Mouse (Mus musculus): ENCODE measurements around the gene Ankrd39. TPM values are rescaled to one million over a fixed set of nuclear protein-coding genes. Genes with fewer than 3 reads are reported as not detected.

Gene Ankrd39
- polyA plus RNA-seq, 1 experiment from 2014 or later: 26.0 TPM

DNA sequence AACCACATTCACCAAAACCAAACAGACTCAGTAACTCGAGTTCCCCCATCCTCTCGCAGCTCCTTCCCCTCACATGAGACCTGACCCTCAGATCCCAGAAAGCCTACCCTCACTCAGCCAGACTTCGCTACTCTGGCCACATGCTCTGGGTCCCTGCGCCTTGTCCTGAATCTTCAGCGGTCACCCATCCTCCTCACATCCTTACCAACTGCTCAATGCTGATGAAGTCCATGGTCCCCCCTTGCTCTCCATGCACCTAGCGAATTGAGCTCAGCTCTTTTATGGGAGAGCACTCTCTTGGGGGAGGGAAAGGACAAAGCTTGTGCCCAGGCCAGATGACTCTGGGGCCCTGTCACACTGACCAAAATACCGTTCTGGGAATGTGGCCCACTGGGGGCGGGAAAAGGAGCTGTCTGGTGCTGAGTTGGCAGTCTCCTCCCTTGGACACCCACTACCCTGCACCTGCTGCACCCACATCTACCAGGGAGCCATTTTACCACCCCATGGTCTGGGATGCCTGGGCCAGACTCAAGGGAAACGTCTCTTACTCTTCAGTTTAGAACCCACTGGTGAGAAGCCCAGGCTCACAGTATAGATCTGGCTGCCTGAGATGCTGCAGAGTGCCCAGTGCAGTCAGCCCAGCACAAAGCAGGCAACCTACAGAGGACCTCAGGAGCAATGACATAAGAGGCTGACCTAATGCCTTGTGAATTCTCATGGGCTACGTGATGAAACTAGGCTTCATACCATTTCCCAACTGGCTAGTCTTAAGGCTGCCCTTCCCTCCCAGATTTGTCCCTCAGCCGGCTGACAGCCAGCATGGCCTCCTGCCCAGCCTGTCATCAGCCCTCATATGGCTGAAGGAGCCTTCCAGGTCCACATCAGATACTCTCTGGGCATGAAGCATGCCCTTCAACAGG lies 11.5 kb downstream of the Ankrd39 start:
- H3K4me3 ChIP-seq: no peak overlapping the region
- H3K4me1 ChIP-seq: peaks cover 9% of the 10 kb centered on the region; the same call in 1 of the 2 replicates
- WGBS: 73% methylated on average over 11 of the region's 11 CpGs
- no peak overlapping the region for H3K27ac ChIP-seq
- H3K9ac ChIP-seq: no peak overlapping the region
- no peaks in the 10 kb centered on the region for H3K27me3 ChIP-seq
- no peak for ATAC-seq (ENCODE audit: borderline replicate concordance, extremely low read depth, low FRiP score, low TSS enrichment)
- no peak overlapping the region for H3K4me2 ChIP-seq
- H3K9me3 ChIP-seq: no peaks in the 10 kb centered on the region
- peaks cover 22% of the 10 kb centered on the region for H3K36me3 ChIP-seq

DNA sequence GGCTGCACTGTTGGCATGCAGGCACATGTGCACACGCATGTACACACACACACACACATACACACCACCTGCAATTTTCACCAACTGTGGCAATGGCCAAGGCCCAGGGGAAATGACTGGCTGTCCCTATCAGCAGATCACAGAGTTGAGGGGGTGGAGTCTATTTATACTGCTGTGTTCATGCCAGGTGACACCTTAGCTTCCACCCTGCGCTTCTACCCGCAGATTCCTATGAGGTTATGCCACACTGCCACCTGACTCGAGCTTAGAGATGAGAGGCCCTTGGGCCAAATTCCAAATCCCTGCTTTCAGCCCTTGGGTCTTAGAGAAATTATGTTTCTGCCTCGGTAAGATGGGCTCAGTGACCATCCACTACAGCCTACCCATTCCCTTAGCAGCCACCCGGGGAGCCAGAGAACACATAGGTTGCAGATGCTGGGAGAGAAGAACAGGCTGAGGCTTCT lies 12.6 kb downstream of the Ankrd39 start:
- 62% methylated on average over 6 of the region's 6 CpGs for whole genome bisulfite sequencing
- Histone ChIP-seq H3K4me1 (peaks cover 9% of the 10 kb centered on the region; the same call in 1 of the 2 replicates), H3K27me3 (no peaks in the 10 kb centered on the region), H3K4me3 (no peak overlapping the region), H3K4me2 (no peak overlapping the region), H3K36me3 (peaks cover 12% of the 10 kb centered on the region), H3K9ac (no peak overlapping the region), H3K27ac (no peak overlapping the region), H3K9me3 (no peaks in the 10 kb centered on the region)
- ATAC-seq (ENCODE audit: borderline replicate concordance, extremely low read depth, low FRiP score, low TSS enrichment): no peak

DNA sequence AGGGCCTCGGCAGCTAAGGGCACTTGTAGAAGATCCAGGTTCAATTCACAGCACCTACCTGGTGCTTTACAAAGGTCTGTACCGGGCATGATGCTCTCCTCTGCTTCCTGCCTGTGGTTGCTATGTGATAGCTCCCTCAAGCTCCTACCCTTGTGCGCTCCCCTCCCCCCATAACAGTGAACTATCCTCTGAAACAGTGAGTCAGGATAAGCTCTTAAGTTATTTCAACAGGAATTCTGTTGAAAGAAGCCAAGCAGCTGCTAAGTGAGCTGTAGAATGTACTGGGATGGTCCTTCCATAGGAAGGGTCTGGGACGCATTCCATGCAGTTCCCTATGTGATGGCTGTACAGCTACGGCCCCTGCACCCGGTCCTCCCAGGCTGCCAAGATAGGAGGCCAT lies 13.7 kb downstream of the Ankrd39 start:
- WGBS: 60% methylated on average over 6 of the region's 6 CpGs
- H3K27ac ChIP-seq: peak overlapping the region; percentile 41; the same call in 1 of the 2 replicates
- no peak overlapping the region for H3K9ac ChIP-seq

DNA sequence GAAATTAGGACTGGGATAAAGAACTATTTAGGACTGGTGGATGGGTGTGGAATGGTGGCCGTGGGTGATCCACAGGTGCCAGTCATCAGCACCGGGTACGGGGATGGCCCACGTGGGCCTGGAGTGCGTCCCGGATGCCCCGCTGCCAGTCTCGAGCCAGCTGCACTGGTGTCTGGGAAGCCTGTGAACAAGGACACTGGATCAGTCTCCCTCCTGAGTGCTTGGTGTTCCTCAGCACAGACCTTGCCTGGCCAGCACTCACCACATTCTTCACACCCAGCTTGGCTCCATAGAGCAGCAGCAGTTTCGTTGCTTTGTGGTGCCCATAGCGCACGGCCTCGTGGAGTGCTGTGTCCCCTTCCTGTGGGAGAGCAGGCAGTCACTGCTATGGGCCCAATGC lies 15.8 kb downstream of the Ankrd39 start:
- no peak for ATAC-seq (ENCODE audit: borderline replicate concordance, extremely low read depth, low FRiP score, low TSS enrichment)
- 86% methylated on average over 12 of the region's 12 CpGs for WGBS
- Histone ChIP-seq H3K9ac (no peak overlapping the region), H3K4me1 (peaks cover 9% of the 10 kb centered on the region; the same call in 1 of the 2 replicates), H3K4me3 (no peak overlapping the region), H3K27ac (no peak overlapping the region), H3K36me3 (0 out of 2 replicates have a peak, but pooled peaks cover 6% of the 10 kb centered on the region), H3K27me3 (no peaks in the 10 kb centered on the region), H3K9me3 (no peaks in the 10 kb centered on the region), H3K4me2 (no peak overlapping the region)

More for the DNA sequence above, 13.7 kb downstream of the Ankrd39 start:
- no peaks in the 10 kb centered on the region for H3K9me3 ChIP-seq
- no peaks in the 10 kb centered on the region for H3K27me3 ChIP-seq
- peaks cover 9% of the 10 kb centered on the region; the same call in 1 of the 2 replicates for H3K4me1 ChIP-seq
- H3K4me2 ChIP-seq: no peak overlapping the region
- H3K4me3 ChIP-seq: no peak overlapping the region
- H3K36me3 ChIP-seq: peaks cover 2% of the 10 kb centered on the region; the same call in 1 of the 2 replicates
- 0 out of 2 replicates have a peak, but pooled peaks have one; percentile 19 for ATAC-seq (ENCODE audit: borderline replicate concordance, extremely low read depth, low FRiP score, low TSS enrichment)

DNA sequence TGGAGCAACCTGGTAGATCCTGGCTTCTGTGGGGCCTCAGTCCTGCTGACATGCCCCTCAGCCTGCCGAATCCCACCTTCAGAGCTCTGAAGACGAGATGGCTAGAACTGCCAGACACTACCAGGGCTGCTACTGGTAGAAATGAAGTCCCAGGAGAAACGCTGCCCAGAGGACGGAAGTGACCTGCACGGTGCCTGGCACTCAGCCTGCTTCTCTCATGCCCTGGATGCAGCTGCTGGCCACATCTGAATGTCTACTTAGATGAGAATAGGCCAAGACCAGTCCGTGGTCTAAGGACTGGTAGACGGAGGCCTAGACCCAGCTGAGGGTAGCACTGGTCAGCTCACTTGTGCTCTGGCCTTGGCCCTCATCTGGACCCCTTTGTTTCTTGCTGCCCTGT lies 16.3 kb downstream of the Ankrd39 start:
- peaks cover 10% of the 10 kb centered on the region for H3K36me3 ChIP-seq
- no peaks in the 10 kb centered on the region for H3K27me3 ChIP-seq
- no peak overlapping the region for H3K4me3 ChIP-seq
- no peak overlapping the region for H3K9ac ChIP-seq
- H3K9me3 ChIP-seq: no peaks in the 10 kb centered on the region
- no peak overlapping the region for H3K4me2 ChIP-seq
- peaks cover 9% of the 10 kb centered on the region; the same call in 1 of the 2 replicates for H3K4me1 ChIP-seq
- no peak for ATAC-seq (ENCODE audit: borderline replicate concordance, extremely low read depth, low FRiP score, low TSS enrichment)
- 87% methylated on average over 7 of the region's 7 CpGs for WGBS
- no peak overlapping the region for H3K27ac ChIP-seq

DNA sequence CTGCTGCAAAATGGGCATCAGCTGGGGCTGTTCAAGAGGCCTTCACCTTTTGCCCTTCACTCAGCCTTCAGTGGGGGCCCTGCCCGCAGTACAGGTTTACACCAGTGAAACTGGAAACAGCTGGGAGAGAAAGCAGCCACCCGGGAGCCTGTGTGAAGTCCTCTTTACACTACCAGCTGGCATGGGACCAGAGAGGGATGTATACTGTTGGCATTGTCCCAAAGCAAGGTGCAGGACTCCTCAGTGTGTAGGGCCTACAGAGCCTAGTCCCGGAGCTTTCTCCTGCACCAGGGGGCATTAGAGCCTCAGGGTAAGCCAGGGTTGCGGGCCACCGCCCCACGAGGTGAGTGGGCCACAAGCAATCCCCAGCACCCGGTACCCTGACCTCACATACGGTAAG lies 16.8 kb downstream of the Ankrd39 start:
- no peak overlapping the region for H3K4me2 ChIP-seq
- no peaks in the 10 kb centered on the region for H3K27me3 ChIP-seq
- WGBS: 72% methylated on average over 8 of the region's 8 CpGs
- no peak overlapping the region for H3K27ac ChIP-seq
- no peaks in the 10 kb centered on the region for H3K9me3 ChIP-seq
- no peak overlapping the region for H3K4me3 ChIP-seq
- H3K4me1 ChIP-seq: peaks cover 9% of the 10 kb centered on the region; the same call in 1 of the 2 replicates
- no peak overlapping the region for H3K9ac ChIP-seq
- H3K36me3 ChIP-seq: peaks cover 15% of the 10 kb centered on the region
- ATAC-seq (ENCODE audit: borderline replicate concordance, extremely low read depth, low FRiP score, low TSS enrichment): no peak

DNA sequence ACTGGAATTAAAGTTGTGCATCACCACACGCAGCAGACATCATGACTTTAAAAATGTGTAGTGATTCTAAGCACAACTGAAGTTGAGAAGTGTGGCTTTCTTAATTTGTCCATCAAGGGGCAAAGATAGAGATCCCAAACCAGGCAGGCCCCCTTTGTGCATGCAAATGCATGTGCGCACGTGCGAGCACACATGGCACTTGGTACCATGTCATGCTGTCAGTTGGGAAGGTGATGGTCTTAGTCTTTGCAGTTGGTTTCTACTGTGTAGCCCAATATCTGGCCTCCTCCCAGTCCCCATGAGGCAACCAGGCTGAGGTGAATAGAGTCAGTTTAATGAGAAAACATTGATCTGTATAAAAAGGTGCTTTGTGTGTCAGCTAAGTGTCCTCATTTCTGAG lies 17.4 kb downstream of the Ankrd39 start:
- peaks cover 9% of the 10 kb centered on the region; the same call in 1 of the 2 replicates for H3K4me1 ChIP-seq
- ATAC-seq (ENCODE audit: borderline replicate concordance, extremely low read depth, low FRiP score, low TSS enrichment): no peak
- 92% methylated on average over 4 of the region's 4 CpGs for WGBS
- H3K4me2 ChIP-seq: no peak overlapping the region
- H3K4me3 ChIP-seq: no peak overlapping the region
- H3K9ac ChIP-seq: no peak overlapping the region
- H3K27ac ChIP-seq: no peak overlapping the region
- H3K36me3 ChIP-seq: peaks cover 21% of the 10 kb centered on the region
- H3K27me3 ChIP-seq: no peaks in the 10 kb centered on the region
- H3K9me3 ChIP-seq: no peaks in the 10 kb centered on the region

DNA sequence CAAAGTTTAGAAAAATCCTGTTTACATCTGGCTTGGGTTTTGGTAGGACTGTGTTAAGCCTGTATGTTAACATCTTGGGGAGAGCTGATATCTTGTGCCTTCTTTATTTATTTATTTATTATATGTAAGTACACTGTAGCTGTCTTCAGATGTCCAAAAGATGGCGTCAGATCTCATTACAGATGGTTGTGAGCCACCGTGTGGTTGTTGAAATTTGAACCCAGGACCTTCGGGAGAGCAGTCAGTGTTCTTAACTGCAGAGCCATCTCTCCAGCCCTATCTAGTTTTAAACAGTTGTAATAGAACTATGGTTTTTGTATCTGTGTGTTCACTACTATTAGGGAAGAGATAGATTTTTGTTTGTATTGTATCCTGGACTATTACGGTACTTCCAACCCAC lies 18.0 kb downstream of the Ankrd39 start:
- no peak overlapping the region for H3K9ac ChIP-seq
- no peak overlapping the region for H3K4me3 ChIP-seq
- ATAC-seq (ENCODE audit: borderline replicate concordance, extremely low read depth, low FRiP score, low TSS enrichment): no peak
- H3K9me3 ChIP-seq: no peaks in the 10 kb centered on the region
- peaks cover 7% of the 10 kb centered on the region; the same call in 1 of the 2 replicates for H3K4me1 ChIP-seq
- H3K4me2 ChIP-seq: no peak overlapping the region
- H3K36me3 ChIP-seq: peaks cover 27% of the 10 kb centered on the region
- 78% methylated on average over 4 of the region's 4 CpGs for WGBS
- no peaks in the 10 kb centered on the region for H3K27me3 ChIP-seq
- no peak overlapping the region for H3K27ac ChIP-seq

DNA sequence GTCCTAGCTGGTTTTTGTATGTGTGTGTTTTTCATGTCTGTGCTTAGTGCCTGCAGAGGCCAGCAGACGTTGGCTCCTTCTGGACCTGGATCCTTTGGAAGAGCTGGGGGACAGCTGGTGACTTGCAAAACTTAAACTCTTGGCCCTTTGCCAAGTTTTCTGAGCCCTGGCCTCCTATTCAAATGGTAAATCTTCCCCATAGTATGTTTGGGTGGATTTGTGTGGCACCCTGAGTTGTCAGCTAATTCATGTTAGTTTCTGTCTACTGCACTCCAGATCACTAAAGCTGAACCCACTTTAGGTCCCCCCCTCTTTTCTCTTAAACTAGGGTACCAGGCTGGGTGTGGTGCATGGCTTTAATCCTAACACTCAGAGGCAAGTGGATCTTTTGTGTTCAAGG lies 18.9 kb downstream of the Ankrd39 start:
- H3K9me3 ChIP-seq: no peaks in the 10 kb centered on the region
- WGBS: 7% methylated on average over 1 of the region's 1 CpGs
- no peak overlapping the region for H3K27ac ChIP-seq

DNA sequence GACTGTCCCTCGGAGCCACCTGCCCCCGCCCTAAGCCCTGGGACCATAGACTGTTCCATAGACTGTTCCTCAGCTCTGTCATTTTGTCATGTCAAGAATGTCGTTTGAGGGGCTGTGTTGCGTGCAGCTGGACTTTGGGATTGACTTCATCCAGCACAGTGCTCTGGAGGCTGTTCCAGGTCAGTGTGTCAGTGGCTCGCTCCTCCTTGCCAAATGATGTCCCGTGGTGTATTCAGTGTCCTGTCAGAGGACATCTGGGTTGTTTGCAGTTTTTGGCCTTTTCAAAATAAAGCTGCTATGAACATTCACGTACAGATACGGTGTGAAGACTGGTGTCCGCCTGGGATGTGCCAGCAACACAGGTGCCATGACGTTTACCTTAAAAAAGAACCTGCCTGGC lies 20.3 kb downstream of the Ankrd39 start:
- Histone ChIP-seq H3K9me3 (no peaks in the 10 kb centered on the region), H3K4me1 (no peaks in the 10 kb centered on the region; the same call in 1 of the 2 replicates), H3K36me3 (peaks cover 36% of the 10 kb centered on the region), H3K27me3 (no peaks in the 10 kb centered on the region), H3K4me3 (no peak overlapping the region), H3K9ac (no peak overlapping the region), H3K27ac (no peak overlapping the region), H3K4me2 (no peak overlapping the region)
- no peak for ATAC-seq (ENCODE audit: borderline replicate concordance, extremely low read depth, low FRiP score, low TSS enrichment)
- WGBS: 83% methylated on average over 10 of the region's 10 CpGs

More for the DNA sequence above, 18.9 kb downstream of the Ankrd39 start:
- H3K4me1 ChIP-seq: no peaks in the 10 kb centered on the region; the same call in 1 of the 2 replicates
- no peak overlapping the region for H3K4me2 ChIP-seq
- no peak overlapping the region for H3K9ac ChIP-seq
- no peak for ATAC-seq (ENCODE audit: borderline replicate concordance, extremely low read depth, low FRiP score, low TSS enrichment)
- no peak overlapping the region for H3K4me3 ChIP-seq
- H3K36me3 ChIP-seq: peaks cover 31% of the 10 kb centered on the region
- H3K27me3 ChIP-seq: no peaks in the 10 kb centered on the region

DNA sequence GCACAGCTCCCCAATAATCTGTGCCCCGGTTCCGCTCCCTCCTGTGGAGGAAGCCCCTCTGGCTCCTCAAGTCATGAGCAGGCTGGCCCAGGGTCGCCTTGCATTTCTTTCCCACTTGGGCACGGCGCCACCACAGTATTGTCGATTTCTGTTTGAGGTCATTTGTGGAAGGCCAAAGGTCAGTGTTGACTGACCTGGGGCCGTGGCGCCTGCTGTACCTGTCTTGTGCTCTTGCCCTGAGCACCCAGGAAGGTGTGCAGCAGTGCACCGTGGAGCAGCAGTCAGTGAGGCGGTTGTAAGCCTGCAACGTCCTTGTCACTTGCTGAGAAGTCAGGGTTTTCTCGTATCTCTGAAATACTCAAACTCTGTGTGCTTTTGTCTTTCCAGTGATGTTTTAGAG lies 21.5 kb downstream of the Ankrd39 start:
- no peaks in the 10 kb centered on the region for H3K9me3 ChIP-seq
- H3K36me3 ChIP-seq: peaks cover 48% of the 10 kb centered on the region
- 81% methylated on average over 12 of the region's 12 CpGs for WGBS
- H3K4me3 ChIP-seq: no peak overlapping the region
- no peak overlapping the region for H3K27ac ChIP-seq
- H3K27me3 ChIP-seq: no peaks in the 10 kb centered on the region
- no peak for ATAC-seq (ENCODE audit: borderline replicate concordance, extremely low read depth, low FRiP score, low TSS enrichment)
- H3K9ac ChIP-seq: no peak overlapping the region
- H3K4me2 ChIP-seq: no peak overlapping the region
- H3K4me1 ChIP-seq: no peaks in the 10 kb centered on the region; the same call in 1 of the 2 replicates

DNA sequence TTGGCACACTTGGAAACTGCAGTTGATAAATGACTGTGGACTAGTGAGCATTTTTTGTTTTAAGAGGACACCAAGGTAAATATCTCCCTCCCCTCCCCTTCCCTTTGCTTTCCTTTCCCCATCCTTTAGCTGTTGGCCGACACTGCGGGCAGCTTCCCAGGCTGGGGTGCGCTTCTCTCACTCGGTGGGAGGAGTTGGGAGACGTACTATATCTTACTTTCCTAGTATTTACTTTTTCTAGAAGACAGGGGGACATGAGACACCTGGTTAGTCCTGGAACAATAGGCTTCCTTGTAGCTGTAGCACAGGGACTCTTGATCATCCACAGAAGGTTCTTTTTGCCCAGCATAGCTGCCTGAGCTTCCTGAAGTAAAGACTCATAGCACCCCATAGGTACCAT lies 23.2 kb downstream of the Ankrd39 start:
- Histone ChIP-seq H3K9me3 (no peaks in the 10 kb centered on the region), H3K36me3 (peaks cover 64% of the 10 kb centered on the region), H3K4me3 (no peak overlapping the region), H3K4me1 (no peaks in the 10 kb centered on the region; the same call in 1 of the 2 replicates), H3K9ac (no peak overlapping the region), H3K27ac (0 out of 2 replicates have a peak overlapping the region, but pooled peaks have one; percentile 5), H3K4me2 (no peak overlapping the region), H3K27me3 (no peaks in the 10 kb centered on the region)
- no peak for ATAC-seq (ENCODE audit: borderline replicate concordance, extremely low read depth, low FRiP score, low TSS enrichment)
- 46% methylated on average over 5 of the region's 5 CpGs for WGBS
